Mouse (Mus musculus) limb, embryonic 10.5 days (tissue): ENCODE measurements around the gene Rab4b. TPM values are rescaled to one million over a fixed set of nuclear protein-coding genes. Genes with fewer than 3 reads are reported as not detected.

Experiments used
- DNase-seq: peaks from one replicate; pipeline ENCODE4 v3.0.0-alpha.2; 2017; ENCODE audit warnings: low spot score
- H3K27ac ChIP-seq: fragments of 300-500 bp; sonication (generic); 2 replicates; pipeline ENCODE4 v1.5.1; 2016; ENCODE audit warnings: mild to moderate bottlenecking
- H3K27me3 ChIP-seq: fragments of 300-500 bp; sonication (generic); 2 replicates; pipeline ENCODE4 v1.6.1; 2016; ENCODE audit warnings: low read depth, mild to moderate bottlenecking; ENCODE audit not compliant: poor library complexity, severe bottlenecking
- H3K36me3 ChIP-seq: fragments of 300-500 bp; sonication (generic); 2 replicates; pipeline ENCODE4 v1.6.1; 2016; ENCODE audit warnings: mild to moderate bottlenecking, moderate library complexity
- H3K4me1 ChIP-seq: fragments of 300-500 bp; sonication (generic); 2 replicates; pipeline ENCODE4 v1.6.1; 2016
- H3K4me3 ChIP-seq: fragments of 300-500 bp; sonication (generic); 2 replicates; pipeline ENCODE4 v1.5.1; 2016; ENCODE audit warnings: mild to moderate bottlenecking, moderate library complexity
- H3K9me3 ChIP-seq: fragments of 300-500 bp; sonication (generic); replicated peaks from 2 replicates; pipeline ENCODE4 v1.6.1; 2016; ENCODE audit warnings: mild to moderate bottlenecking
- WGBS: fragments of 180-500 bp; shearing (Covaris S2); methylation state at CpG from one replicate; pipeline ENCODE4 v1.1.7; 2016; 5-methylcytosine and 5-hydroxymethylcytosine counted together
- polyA plus RNA-seq: library from polyadenylated mRNA; unstranded; fragments of >200 nt; fragmentation: Nextera tagmentation; extraction: Ambion mirVana; gene quantifications from 2 replicates; pipeline ENCODE4 v1.2.1, GENCODE M21; 2016

Rab4b gene
- polyA plus RNA-seq, 1 experiment from 2014 or later, result 67.0 TPM

DNA sequence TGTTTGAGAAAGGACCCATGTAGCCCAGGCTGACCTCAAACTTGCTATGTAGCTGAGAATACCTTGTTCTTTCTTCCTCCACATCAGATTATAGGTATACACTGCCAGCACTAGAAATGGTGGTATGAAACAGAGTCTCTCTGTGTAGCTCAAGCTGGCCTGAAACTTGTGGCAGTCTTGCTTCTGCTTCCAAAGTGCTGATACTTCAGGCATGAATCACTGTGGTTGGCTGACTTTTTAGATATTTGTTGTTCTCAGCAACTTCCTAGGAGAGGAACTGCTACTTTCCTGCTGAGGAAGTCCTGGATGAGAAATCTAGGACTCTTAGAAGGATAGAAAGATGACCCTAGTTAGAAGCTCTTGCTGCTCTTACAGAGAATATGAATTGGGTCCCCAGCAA, 19.7 kb upstream of the Rab4b start:
- Histone ChIP-seq H3K9me3 (no peaks in the 10 kb centered on the region), H3K4me1 (peaks cover 22% of the 10 kb centered on the region), H3K27me3 (no peaks in the 10 kb centered on the region), H3K27ac (no peak overlapping the region), H3K36me3 (peaks cover 66% of the 10 kb centered on the region), H3K4me3 (no peak overlapping the region)
- no peak for DNase-seq

- Histone ChIP-seq H3K9me3 (no peaks in the 10 kb centered on the region), H3K27ac (no peak overlapping the region), H3K36me3 (peaks cover 66% of the 10 kb centered on the region), H3K27me3 (no peaks in the 10 kb centered on the region), H3K4me1 (peaks cover 22% of the 10 kb centered on the region), H3K4me3 (no peak overlapping the region)
- WGBS, result 95% methylated on average over 8 of the region's 8 CpGs
- DNase-seq, result no peak
Measured at GRCm38 (mm10) chr7:27197634-27198033, 18.9 kb upstream of the Rab4b start.

- Histone ChIP-seq H3K27me3 (no peaks in the 10 kb centered on the region), H3K36me3 (peaks cover 66% of the 10 kb centered on the region), H3K9me3 (no peaks in the 10 kb centered on the region), H3K4me3 (no peak overlapping the region), H3K27ac (peak overlapping the region; percentile 56), H3K4me1 (peaks cover 22% of the 10 kb centered on the region)
- DNase-seq, result no peak
- 89% methylated on average over 3 of the region's 3 CpGs for WGBS
Measured at GRCm38 (mm10) chr7:27197136-27197535, 18.4 kb upstream of the Rab4b start.

GRCm38 (mm10) chr7:27195681-27196611, 17.2 kb upstream of the Rab4b start, which contains the start of the genes BC024978 and Snrpa:
BC024978 (plus strand) TSS chr7:27195781.
Snrpa (minus strand) TSS chr7:27196271.
- DNase-seq, result peak; percentile 95
- H3K4me3 ChIP-seq, result peak within 1 kb of the TSS; percentile 92
- no peaks in the 10 kb centered on the region for H3K27me3 ChIP-seq
- under 1% methylated on average over 64 of the region's 64 CpGs for WGBS
- peak within 1 kb of the TSS; percentile 98 for H3K27ac ChIP-seq
- H3K9me3 ChIP-seq, result no peaks in the 10 kb centered on the region
- peaks cover 68% of the 10 kb centered on the region for H3K36me3 ChIP-seq
- H3K4me1 ChIP-seq, result peaks cover 22% of the 10 kb centered on the region

- H3K36me3 ChIP-seq, result peaks cover 79% of the 10 kb centered on the region
- H3K4me3 ChIP-seq, result 0 out of 2 replicates have a peak overlapping the region, but pooled peaks have one; percentile 4
Measured at GRCm38 (mm10) chr7:27193731-27194130, 15.0 kb upstream of the Rab4b start.

DNA sequence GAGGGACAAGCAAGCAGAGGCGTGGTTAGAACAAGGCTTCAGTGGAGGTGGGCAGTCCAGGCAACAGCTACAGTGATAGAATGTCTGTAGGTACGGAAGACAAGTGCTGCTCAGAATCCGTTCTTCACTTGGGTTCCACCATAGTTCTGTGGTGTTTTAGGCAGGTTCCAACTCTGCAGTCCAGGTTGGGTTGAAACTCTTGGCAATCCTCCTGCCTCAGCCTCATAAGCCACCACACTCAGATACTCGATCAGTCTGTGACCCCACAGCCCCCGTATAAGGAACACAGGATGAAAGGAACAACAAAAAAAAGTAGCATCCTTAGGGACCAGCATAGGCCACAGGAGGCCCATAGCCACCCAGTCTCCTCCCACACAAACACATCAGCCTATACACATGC, 13.7 kb upstream of the Rab4b start:
- Histone ChIP-seq H3K4me3 (no peak overlapping the region), H3K27ac (no peak overlapping the region), H3K27me3 (no peaks in the 10 kb centered on the region), H3K4me1 (peaks cover 22% of the 10 kb centered on the region), H3K36me3 (peaks cover 81% of the 10 kb centered on the region), H3K9me3 (no peaks in the 10 kb centered on the region)
- no peak for DNase-seq
- 92% methylated on average over 5 of the region's 5 CpGs for WGBS

More at GRCm38 (mm10) chr7:27193731-27194130, 15.0 kb upstream of the Rab4b start:
- WGBS, result 89% methylated on average over 4 of the region's 4 CpGs
- Histone ChIP-seq H3K27me3 (no peaks in the 10 kb centered on the region), H3K27ac (no peak overlapping the region), H3K4me1 (peaks cover 22% of the 10 kb centered on the region), H3K9me3 (no peaks in the 10 kb centered on the region)
- no peak for DNase-seq

DNA sequence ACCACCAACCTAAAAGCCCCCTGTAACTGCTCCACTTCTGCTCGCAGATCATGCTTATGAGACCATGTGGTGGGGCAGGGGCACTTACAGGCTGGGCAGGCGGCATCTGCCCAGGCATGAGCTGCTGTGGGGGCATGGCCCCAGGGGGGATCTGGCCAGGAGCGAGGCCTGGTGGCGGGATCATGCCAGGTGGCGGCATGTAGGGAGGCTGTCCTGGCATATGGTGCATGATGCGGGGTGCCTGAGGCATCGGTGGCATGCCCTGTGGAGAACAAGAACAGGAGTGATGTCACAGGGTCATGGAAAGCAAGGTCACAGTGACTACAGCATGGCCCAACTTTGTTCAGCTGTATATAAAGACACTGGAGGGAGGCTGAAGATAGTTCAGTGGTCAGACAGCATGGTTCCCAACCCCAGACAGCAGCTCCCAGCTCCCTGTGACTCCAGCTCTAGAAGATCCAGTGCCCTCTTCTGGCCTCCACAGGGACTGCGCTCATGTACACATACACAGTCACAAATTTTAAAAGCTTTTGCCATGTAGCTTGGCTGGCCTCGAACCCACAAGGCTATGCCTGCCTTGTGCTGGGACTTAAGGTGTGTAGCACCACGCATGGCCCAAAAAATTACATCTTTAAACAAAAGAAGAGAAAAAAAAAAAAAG, 10.7 kb upstream of the Rab4b start:
- Histone ChIP-seq H3K36me3 (peaks cover 99% of the 10 kb centered on the region), H3K27ac (no peak overlapping the region), H3K4me1 (peaks cover 6% of the 10 kb centered on the region), H3K27me3 (no peaks in the 10 kb centered on the region), H3K4me3 (no peak overlapping the region), H3K9me3 (no peaks in the 10 kb centered on the region)
- 97% methylated on average over 10 of the region's 10 CpGs for WGBS
- DNase-seq, result no peak

DNA sequence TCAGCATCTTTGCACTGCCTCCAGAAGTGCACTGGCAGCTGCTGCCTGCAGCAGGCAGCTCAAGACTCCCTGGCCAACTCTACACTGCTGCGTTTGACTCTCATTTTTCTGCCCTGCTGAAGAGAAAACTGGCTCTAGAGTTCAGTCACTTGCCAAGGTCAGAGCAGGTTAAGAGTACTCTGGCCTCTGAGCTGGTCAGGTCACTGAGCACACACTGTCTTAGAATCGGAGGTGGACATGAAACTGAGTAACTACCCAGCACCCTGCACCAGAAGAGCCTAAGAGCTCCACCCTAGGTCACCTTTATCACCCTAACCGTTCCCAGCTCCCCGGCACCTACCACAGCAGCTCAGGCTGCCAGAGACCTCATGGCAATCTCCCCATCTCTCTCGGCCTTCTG, 7.3 kb upstream of the Rab4b start:
- WGBS, result 94% methylated on average over 5 of the region's 5 CpGs
- Histone ChIP-seq H3K4me1 (no peaks in the 10 kb centered on the region), H3K27ac (no peak overlapping the region), H3K9me3 (no peaks in the 10 kb centered on the region), H3K27me3 (no peaks in the 10 kb centered on the region), H3K4me3 (no peak overlapping the region), H3K36me3 (peaks cover 82% of the 10 kb centered on the region)
- DNase-seq, result no peak

DNA sequence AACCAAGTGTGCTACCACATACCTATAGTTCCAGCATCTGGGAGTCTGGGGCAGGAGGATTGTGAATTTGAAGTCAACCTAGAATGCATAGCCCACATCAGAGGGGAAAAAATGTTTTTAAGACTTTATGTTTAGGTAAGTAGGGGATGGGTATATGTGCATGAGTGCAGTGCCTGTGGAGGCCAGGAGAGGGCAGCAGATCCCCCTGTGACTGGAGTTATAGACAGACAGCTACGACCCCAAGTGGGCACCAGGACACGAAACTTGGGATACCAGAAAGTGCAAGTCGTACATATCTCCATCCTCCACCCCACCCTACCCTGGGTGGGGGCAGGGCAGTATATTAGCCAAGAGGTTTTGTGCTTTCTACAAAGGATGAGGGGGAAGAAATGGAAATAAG, 6.3 kb upstream of the Rab4b start:
- Histone ChIP-seq H3K4me1 (no peaks in the 10 kb centered on the region), H3K36me3 (peaks cover 72% of the 10 kb centered on the region), H3K27ac (no peak overlapping the region), H3K9me3 (no peaks in the 10 kb centered on the region), H3K4me3 (no peak overlapping the region), H3K27me3 (no peaks in the 10 kb centered on the region)
- 74% methylated on average over 3 of the region's 3 CpGs for WGBS
- DNase-seq, result peak; percentile 71

DNA sequence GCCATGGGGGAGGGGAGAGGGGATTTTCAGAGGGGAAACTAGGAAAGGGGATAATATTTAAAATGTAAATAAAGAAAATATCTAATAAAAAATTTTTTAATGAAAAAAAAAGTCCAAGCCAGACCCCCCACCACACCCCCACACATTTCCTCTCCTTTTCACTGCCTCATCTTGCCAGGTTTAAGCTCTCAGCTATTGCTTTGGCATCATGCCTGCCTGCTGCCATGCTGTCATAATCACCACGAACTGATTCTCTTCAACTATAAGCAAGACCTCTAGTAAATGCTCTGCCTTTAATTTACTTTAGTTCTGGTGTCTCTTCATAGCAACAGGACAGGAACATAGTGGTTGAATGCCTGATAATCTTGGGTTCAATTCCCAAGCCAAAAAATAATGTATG, 3.8 kb upstream of the Rab4b start:
- peaks cover 11% of the 10 kb centered on the region; the same call in 1 of the 2 replicates for H3K4me1 ChIP-seq
- no peak overlapping the region for H3K4me3 ChIP-seq
- H3K27me3 ChIP-seq, result no peaks in the 10 kb centered on the region
- peaks cover 48% of the 10 kb centered on the region for H3K36me3 ChIP-seq
- no peak overlapping the region for H3K27ac ChIP-seq
- 90% methylated on average over 1 of the region's 1 CpGs for WGBS
- no peak for DNase-seq
- no peaks in the 10 kb centered on the region for H3K9me3 ChIP-seq

DNA sequence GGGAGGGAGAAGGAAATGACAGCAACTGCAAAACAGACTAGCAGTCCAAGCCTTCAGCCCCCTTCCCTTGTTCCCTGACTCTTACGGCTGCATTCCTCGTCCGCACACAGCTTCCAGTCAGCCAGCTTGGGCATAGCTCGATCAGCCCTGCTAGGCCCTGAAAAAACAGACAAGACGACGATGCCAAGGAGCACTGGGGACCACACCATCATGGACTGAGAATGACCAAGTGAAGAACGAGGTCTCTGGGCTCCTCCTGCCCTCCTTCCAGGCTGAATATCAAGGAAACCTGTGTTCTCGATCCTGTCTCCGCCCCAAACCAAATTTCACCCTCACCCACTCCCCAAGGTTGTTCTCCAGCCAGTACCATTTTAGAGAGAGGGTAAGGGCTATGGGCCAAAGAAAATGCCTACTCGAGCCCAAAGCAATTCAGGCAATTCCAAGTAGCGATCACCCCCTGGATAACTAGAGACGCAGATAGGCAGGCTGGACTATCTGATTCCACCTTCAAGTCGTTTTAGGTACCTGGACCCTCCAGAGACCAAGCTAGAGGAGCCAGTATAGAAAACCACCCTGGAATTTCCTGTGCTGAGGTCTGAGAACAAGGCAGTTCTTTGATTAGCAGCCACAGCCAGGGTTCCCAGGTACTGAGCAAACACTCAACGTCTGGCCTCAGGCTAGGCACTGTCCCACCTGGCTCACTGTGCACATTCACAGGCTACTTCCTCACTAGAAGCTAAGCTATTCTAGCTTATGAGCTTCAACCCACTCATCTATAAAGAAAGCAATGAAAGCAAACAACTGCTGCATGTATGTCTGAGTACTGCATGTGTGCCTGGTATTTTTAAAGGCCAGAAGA, 2.4 kb upstream of the Rab4b start, which contains the start of the genes Gm21983 and Mia:
TSS of gene Gm21983 (minus strand) at position 250 of the 859 bp plus-strand sequence.
TSS of gene Mia (minus strand) at position 321 of the 859 bp plus-strand sequence.
- Histone ChIP-seq H3K4me3 (no peak within 1 kb of the TSS), H3K27me3 (no peaks in the 10 kb centered on the region), H3K4me1 (peaks cover 11% of the 10 kb centered on the region; the same call in 1 of the 2 replicates), H3K36me3 (peaks cover 33% of the 10 kb centered on the region), H3K9me3 (no peaks in the 10 kb centered on the region), H3K27ac (no peak within 1 kb of the TSS)
- 73% methylated on average over 14 of the region's 14 CpGs for WGBS
- no peak for DNase-seq

GRCm38 (mm10) chr7:27180036-27180435, 1.3 kb upstream of the Rab4b start:
- Histone ChIP-seq H3K27ac (no peak overlapping the region), H3K27me3 (no peaks in the 10 kb centered on the region), H3K36me3 (peaks cover 30% of the 10 kb centered on the region), H3K4me1 (peaks cover 11% of the 10 kb centered on the region; the same call in 1 of the 2 replicates), H3K9me3 (no peaks in the 10 kb centered on the region), H3K4me3 (no peak overlapping the region)
- 88% methylated on average over 5 of the region's 5 CpGs for WGBS
- DNase-seq, result no peak
